Mouse (Mus musculus) forebrain, embryonic 15.5 days (tissue): Measurements from ENCODE around the gene Peli2. TPM values are rescaled to one million over a fixed set of nuclear protein-coding genes. Genes with fewer than 3 reads are reported as not detected.

Experiments used
- ATAC-seq: fragments of 200-750 bp; cut with Nextera tagmentation; replicated peaks from 2 replicates; pipeline ENCODE4 v1.8.0; 2017; ENCODE audit warnings: mild to moderate bottlenecking, moderate TSS enrichment, moderate library complexity
- H3K27ac ChIP-seq: fragments of 300-500 bp; sonication (generic); replicated peaks from 2 replicates; pipeline ENCODE4 v1.5.1; 2015; ENCODE audit warnings: mild to moderate bottlenecking, inconsistent platforms
- H3K27me3 ChIP-seq: fragments of 300-500 bp; sonication (generic); 2 replicates; pipeline ENCODE4 v1.6.1; 2015; ENCODE audit warnings: inconsistent platforms
- H3K36me3 ChIP-seq: fragments of 300-500 bp; sonication (generic); 2 replicates; pipeline ENCODE4 v1.6.1; 2015; ENCODE audit warnings: mild to moderate bottlenecking, inconsistent platforms
- H3K4me1 ChIP-seq: fragments of 300-500 bp; sonication (generic); 2 replicates; pipeline ENCODE4 v1.6.1; 2015; ENCODE audit warnings: inconsistent platforms
- H3K4me2 ChIP-seq: fragments of 300-500 bp; sonication (generic); replicated peaks from 2 replicates; pipeline ENCODE4 v1.6.1; 2015; ENCODE audit warnings: mild to moderate bottlenecking, inconsistent platforms
- H3K4me3 ChIP-seq: fragments of 300-500 bp; sonication (generic); 2 replicates; pipeline ENCODE4 v1.5.1; 2015; ENCODE audit warnings: mild to moderate bottlenecking, inconsistent platforms
- H3K9ac ChIP-seq: fragments of 300-500 bp; sonication (generic); replicated peaks from 2 replicates; pipeline ENCODE4 v1.6.1; 2015; ENCODE audit warnings: mild to moderate bottlenecking, inconsistent platforms
- H3K9me3 ChIP-seq: fragments of 300-500 bp; sonication (generic); 2 replicates; pipeline ENCODE4 v1.6.1; 2016; ENCODE audit warnings: inconsistent platforms
- WGBS: fragments of 180-500 bp; shearing (Covaris S2); methylation state at CpG from one replicate; pipeline ENCODE4 v1.1.7; 2015; ENCODE audit warnings: mixed read lengths; 5-methylcytosine and 5-hydroxymethylcytosine counted together
- polyA plus RNA-seq: library from polyadenylated mRNA; unstranded; fragments of >200 nt; fragmentation: Nextera tagmentation; extraction: Ambion mirVana; gene quantifications from 2 replicates; pipeline ENCODE4 v1.2.1, GENCODE M21; 2015

Peli2 gene
- polyA plus RNA-seq, 1 experiment from 2014 or later, result 11.6 TPM

- no peaks in the 10 kb centered on the region for H3K4me1 ChIP-seq
- H3K27me3 ChIP-seq, result no peaks in the 10 kb centered on the region
- H3K9me3 ChIP-seq, result no peaks in the 10 kb centered on the region
- H3K4me3 ChIP-seq, result no peak overlapping the region
- no peaks in the 10 kb centered on the region for H3K36me3 ChIP-seq
- H3K9ac ChIP-seq, result no peak overlapping the region
- no peak overlapping the region for H3K27ac ChIP-seq
- 84% methylated on average over 8 of the region's 8 CpGs for WGBS
- no peak for ATAC-seq
- H3K4me2 ChIP-seq, result no peak overlapping the region
Measured at GRCm38 (mm10) chr14:48157835-48158234, 37.2 kb downstream of the Peli2 start.

DNA sequence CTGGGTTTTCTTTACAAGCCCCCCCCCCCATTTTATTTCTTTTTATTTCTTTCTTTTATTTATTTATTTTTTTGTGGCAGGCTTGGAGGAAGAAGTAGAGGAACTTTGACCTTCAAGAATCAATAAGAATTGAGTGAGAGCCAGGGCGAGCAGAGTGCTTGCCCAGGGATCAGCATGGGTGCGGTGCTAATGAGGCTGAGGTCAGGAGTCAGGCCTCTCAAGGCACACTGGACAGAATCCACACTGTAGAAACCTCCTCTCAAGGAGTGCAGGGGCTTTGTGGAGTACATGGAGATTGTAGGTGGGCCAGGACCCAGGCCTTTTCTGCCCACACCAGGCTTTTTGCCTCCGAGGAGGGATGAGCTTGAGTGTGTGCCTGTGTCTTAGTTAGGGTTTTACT, 38.8 kb downstream of the Peli2 start:
- WGBS, result 74% methylated on average over 3 of the region's 3 CpGs
- Histone ChIP-seq H3K9me3 (no peaks in the 10 kb centered on the region), H3K27me3 (no peaks in the 10 kb centered on the region), H3K4me1 (no peaks in the 10 kb centered on the region), H3K36me3 (no peaks in the 10 kb centered on the region), H3K9ac (no peak overlapping the region), H3K27ac (no peak overlapping the region), H3K4me3 (no peak overlapping the region), H3K4me2 (no peak overlapping the region)
- no peak for ATAC-seq

DNA sequence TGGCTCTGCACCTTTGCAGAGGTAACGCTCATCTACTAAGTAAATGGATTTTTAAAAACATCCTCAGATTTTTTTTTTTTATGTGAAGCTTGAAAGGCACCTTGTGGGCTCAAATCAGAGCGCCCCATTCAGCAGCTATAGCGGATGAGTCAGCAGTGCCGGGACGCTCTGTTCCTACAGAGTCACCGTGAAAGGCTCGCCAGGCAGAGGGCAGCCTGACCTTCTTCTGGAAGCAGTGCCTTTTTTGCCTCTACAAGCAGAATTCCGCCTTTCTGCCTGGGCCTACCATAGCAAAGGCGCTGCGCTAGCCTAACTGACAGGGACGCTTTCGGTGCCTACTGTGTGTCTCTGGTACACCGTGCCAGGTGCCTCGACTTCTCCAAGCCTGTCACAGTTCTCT, 41.8 kb downstream of the Peli2 start:
- no peaks in the 10 kb centered on the region for H3K36me3 ChIP-seq
- H3K9ac ChIP-seq, result no peak overlapping the region
- H3K4me3 ChIP-seq, result no peak overlapping the region
- 0 out of 2 replicates have a peak, but pooled peaks cover 3% of the 10 kb centered on the region for H3K4me1 ChIP-seq
- 91% methylated on average over 14 of the region's 14 CpGs for WGBS
- H3K27me3 ChIP-seq, result no peaks in the 10 kb centered on the region
- no peak overlapping the region for H3K4me2 ChIP-seq
- no peaks in the 10 kb centered on the region for H3K9me3 ChIP-seq
- ATAC-seq, result no peak
- no peak overlapping the region for H3K27ac ChIP-seq

- 73% methylated on average over 8 of the region's 8 CpGs for WGBS
- H3K4me2 ChIP-seq, result no peak overlapping the region
- no peak overlapping the region for H3K9ac ChIP-seq
- no peaks in the 10 kb centered on the region for H3K27me3 ChIP-seq
- no peak overlapping the region for H3K27ac ChIP-seq
- 0 out of 2 replicates have a peak, but pooled peaks cover 3% of the 10 kb centered on the region for H3K4me1 ChIP-seq
- H3K36me3 ChIP-seq, result no peaks in the 10 kb centered on the region
- ATAC-seq, result no peak
- no peaks in the 10 kb centered on the region for H3K9me3 ChIP-seq
- no peak overlapping the region for H3K4me3 ChIP-seq
Measured at GRCm38 (mm10) chr14:48164917-48165316, 44.3 kb downstream of the Peli2 start.

GRCm38 (mm10) chr14:48166396-48166795, 45.8 kb downstream of the Peli2 start:
- no peak for ATAC-seq
- Histone ChIP-seq H3K9me3 (no peaks in the 10 kb centered on the region), H3K27ac (no peak overlapping the region), H3K4me3 (no peak overlapping the region), H3K4me1 (peaks cover 10% of the 10 kb centered on the region), H3K36me3 (no peaks in the 10 kb centered on the region), H3K27me3 (no peaks in the 10 kb centered on the region), H3K4me2 (no peak overlapping the region), H3K9ac (no peak overlapping the region)
- WGBS, result 86% methylated on average over 9 of the region's 9 CpGs

- no peak overlapping the region for H3K9ac ChIP-seq
- H3K36me3 ChIP-seq, result no peaks in the 10 kb centered on the region
- no peaks in the 10 kb centered on the region for H3K9me3 ChIP-seq
- no peaks in the 10 kb centered on the region for H3K27me3 ChIP-seq
- H3K4me1 ChIP-seq, result peaks cover 16% of the 10 kb centered on the region
- no peak overlapping the region for H3K27ac ChIP-seq
- no peak overlapping the region for H3K4me3 ChIP-seq
- no peak for ATAC-seq
- H3K4me2 ChIP-seq, result no peak overlapping the region
- WGBS, result 67% methylated on average over 3 of the region's 3 CpGs
Measured at GRCm38 (mm10) chr14:48167020-48167419, 46.4 kb downstream of the Peli2 start.

DNA sequence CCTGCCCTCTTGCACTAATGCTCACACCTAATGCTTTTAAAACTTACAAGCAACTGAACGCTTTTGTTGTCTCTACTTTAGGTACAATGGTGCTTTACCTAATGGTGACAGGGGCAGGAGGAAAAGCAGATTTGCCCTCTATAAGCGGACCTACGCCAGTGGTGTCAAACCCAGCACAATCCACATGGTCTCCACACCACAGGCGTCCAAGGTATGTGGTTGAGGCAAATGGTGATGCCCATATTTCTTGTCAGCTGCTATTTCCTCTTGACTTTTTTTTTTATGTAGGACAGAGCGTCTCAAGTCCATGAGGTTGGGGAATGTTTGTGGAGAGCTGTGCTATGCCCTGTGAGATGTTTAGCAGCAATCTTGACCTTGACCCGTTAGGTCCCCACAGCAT, 47.5 kb downstream of the Peli2 start:
- Histone ChIP-seq H3K4me1 (peaks cover 18% of the 10 kb centered on the region), H3K9ac (no peak overlapping the region), H3K4me3 (no peak overlapping the region), H3K27me3 (no peaks in the 10 kb centered on the region), H3K27ac (no peak overlapping the region), H3K4me2 (no peak overlapping the region), H3K9me3 (no peaks in the 10 kb centered on the region), H3K36me3 (no peaks in the 10 kb centered on the region)
- ATAC-seq, result no peak
- WGBS, result 94% methylated on average over 6 of the region's 6 CpGs

DNA sequence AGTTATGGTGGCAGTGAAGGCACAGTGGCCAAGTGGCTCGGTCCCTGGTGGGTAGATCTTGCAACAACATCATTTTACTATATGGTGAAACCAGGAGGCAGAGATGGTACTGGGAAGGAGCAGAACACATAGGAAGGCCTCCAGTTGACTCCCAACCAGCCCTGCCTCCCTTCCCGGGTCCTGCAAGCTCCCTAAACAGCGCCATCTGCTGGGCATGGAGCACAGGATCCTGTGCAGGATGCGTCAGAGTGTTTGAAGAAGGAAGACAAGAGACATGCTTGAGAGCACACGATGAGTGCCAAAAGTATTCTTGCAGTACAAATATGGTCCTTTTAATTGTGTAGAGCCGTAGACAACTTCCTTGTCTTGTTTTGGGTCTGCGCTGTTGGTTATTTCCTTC, 49.3 kb downstream of the Peli2 start:
- WGBS, result 47% methylated on average over 7 of the region's 7 CpGs
- no peak overlapping the region for H3K4me2 ChIP-seq
- peaks cover 17% of the 10 kb centered on the region for H3K4me1 ChIP-seq
- ATAC-seq, result 0 out of 2 replicates have a peak, but pooled peaks have one; percentile 49
- H3K36me3 ChIP-seq, result no peaks in the 10 kb centered on the region
- H3K9ac ChIP-seq, result no peak overlapping the region
- H3K27ac ChIP-seq, result no peak overlapping the region
- no peaks in the 10 kb centered on the region for H3K27me3 ChIP-seq
- H3K4me3 ChIP-seq, result no peak overlapping the region
- no peaks in the 10 kb centered on the region for H3K9me3 ChIP-seq

DNA sequence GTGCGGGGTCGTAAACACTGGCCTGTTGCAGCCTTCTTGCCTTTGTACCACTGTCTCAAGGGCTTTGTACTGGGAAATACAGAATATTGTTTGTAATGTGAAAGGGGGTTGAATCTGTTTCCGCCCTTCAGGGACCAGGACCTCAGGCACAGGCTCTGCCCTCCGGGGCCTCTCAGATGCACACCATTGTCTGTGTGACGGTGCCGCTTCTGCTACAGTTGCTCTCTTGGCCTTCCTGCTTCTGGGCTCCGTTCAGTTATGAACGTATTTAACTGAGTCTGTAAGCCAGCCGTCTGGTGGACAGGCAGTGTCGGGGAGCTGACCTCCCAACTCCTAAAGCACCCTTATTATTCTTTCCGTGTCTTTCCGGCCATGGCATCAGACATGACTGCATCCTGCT, 50.6 kb downstream of the Peli2 start:
- Histone ChIP-seq H3K4me3 (no peak overlapping the region), H3K27ac (no peak overlapping the region), H3K27me3 (no peaks in the 10 kb centered on the region), H3K9me3 (no peaks in the 10 kb centered on the region), H3K4me2 (no peak overlapping the region), H3K4me1 (peaks cover 21% of the 10 kb centered on the region), H3K36me3 (no peaks in the 10 kb centered on the region), H3K9ac (no peak overlapping the region)
- 38% methylated on average over 12 of the region's 12 CpGs for WGBS
- no peak for ATAC-seq

DNA sequence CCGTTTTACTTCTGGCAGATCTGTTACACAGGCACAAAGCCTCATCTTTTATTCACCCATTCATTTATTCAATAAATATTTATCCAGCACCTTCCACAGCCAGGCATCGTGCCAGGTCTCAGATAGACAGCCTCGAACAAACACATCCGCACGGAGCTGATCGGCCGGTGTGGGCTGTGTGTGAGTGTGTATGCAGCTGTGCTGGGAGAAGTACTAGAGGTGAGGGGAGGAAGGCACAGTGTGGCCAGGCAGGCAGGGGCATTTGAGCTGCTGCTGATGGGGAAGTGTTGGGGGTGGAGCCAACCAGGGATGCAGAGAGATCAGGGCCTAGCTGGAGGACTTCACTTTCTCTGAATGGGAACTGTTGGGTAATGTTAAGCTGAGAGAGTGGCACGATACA, 51.4 kb downstream of the Peli2 start:
- Histone ChIP-seq H3K27ac (no peak overlapping the region), H3K4me3 (no peak overlapping the region), H3K27me3 (no peaks in the 10 kb centered on the region), H3K36me3 (no peaks in the 10 kb centered on the region), H3K9ac (0 out of 2 replicates have a peak overlapping the region, but pooled peaks have one; percentile 2), H3K4me1 (peaks cover 21% of the 10 kb centered on the region), H3K9me3 (no peaks in the 10 kb centered on the region), H3K4me2 (no peak overlapping the region)
- WGBS, result 10% methylated on average over 8 of the region's 8 CpGs
- ATAC-seq, result peak; percentile 81

- Histone ChIP-seq H3K4me3 (no peak overlapping the region), H3K27ac (no peak overlapping the region), H3K9ac (no peak overlapping the region), H3K9me3 (no peaks in the 10 kb centered on the region), H3K27me3 (no peaks in the 10 kb centered on the region), H3K36me3 (no peaks in the 10 kb centered on the region), H3K4me1 (peaks cover 21% of the 10 kb centered on the region), H3K4me2 (no peak overlapping the region)
- ATAC-seq, result no peak
- 93% methylated on average over 8 of the region's 8 CpGs for WGBS
Measured at GRCm38 (mm10) chr14:48172876-48173275, 52.3 kb downstream of the Peli2 start.

DNA sequence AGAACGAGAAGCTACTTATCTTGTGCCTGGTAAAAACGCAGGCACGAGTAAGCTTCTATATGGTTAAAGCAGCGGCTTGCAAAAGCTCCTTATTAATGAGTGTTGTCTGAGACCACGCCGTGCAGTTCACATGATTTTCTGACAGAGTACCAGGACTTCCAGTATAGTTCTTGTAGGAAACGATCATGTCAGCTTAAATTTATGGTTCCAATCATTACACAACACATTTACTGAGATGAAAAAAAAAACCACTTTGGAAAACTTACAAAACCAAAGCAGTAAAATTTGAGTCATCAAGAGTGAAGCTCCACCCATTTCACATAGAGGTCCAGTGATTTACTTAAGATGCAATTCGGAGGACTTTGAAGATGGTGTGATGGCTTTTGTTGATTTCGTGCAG, 53.2 kb downstream of the Peli2 start:
- Histone ChIP-seq H3K9me3 (no peaks in the 10 kb centered on the region), H3K27ac (no peak overlapping the region), H3K36me3 (no peaks in the 10 kb centered on the region), H3K27me3 (no peaks in the 10 kb centered on the region), H3K9ac (no peak overlapping the region), H3K4me2 (no peak overlapping the region), H3K4me1 (peaks cover 21% of the 10 kb centered on the region), H3K4me3 (no peak overlapping the region)
- no peak for ATAC-seq
- WGBS, result 92% methylated on average over 9 of the region's 9 CpGs

DNA sequence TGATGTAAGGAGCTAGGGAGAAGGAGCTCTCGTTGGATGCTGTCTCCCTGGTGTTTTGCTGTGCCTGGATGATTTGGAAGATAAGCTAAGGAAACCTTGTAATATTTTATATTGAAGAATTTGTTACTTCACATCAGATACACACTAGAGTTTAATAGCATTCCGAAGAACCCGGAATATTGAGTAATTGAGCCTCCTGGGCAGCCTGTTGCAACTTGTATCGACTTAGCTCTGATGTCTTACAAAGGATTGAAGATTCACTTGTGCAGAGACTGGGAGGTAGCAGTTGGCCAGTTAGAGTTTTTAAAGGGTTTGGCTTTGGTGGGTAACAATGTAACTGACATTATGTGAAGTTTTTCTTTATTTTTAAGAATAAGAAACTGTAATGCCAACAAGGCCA, 53.7 kb downstream of the Peli2 start:
- ATAC-seq, result no peak
- Histone ChIP-seq H3K27ac (no peak overlapping the region), H3K4me1 (peaks cover 21% of the 10 kb centered on the region), H3K9me3 (no peaks in the 10 kb centered on the region), H3K4me3 (no peak overlapping the region), H3K36me3 (no peaks in the 10 kb centered on the region), H3K9ac (no peak overlapping the region), H3K4me2 (no peak overlapping the region), H3K27me3 (no peaks in the 10 kb centered on the region)
- 92% methylated on average over 4 of the region's 4 CpGs for WGBS
